Mouse (Mus musculus) monocyte, adult 59 days (primary cell): ENCODE data around the gene Gm3371. TPM values are rescaled to one million over a fixed set of nuclear protein-coding genes. Genes with fewer than 3 reads are reported as not detected.

ENCODE experiments used
- total RNA-seq, 2 experiments: library from RNA; stranded (reverse); gene quantifications; one replicate each; pipeline ENCODE4 v1.2.4; 2023

Gm3371 gene
- not detected for total RNA-seq

GRCm38 (mm10) chr14:44410588-44410987 lies at the start of gene Gm3371:
TSS of gene Gm3371 (minus strand) at chr14:44410688.

GRCm38 (mm10) chr14:44433335-44433734 lies 22.8 kb upstream of the Gm3371 start, which contains the start of gene Gm8232:
TSS of gene Gm8232 (plus strand) at chr14:44433635.

GRCm38 (mm10) chr14:44365057-44365456 lies 45.4 kb downstream of the Gm3371 start, which contains the start of gene Gm8229:
TSS of gene Gm8229 (plus strand) at chr14:44365357.

Other genes with a start within 250 kb of the Gm3371 start
- gene Gm8212, start 213.0 kb downstream of the Gm3371 start, total RNA-seq, result not detected
- not detected for gene 4930503E14Rik, start 197.4 kb downstream of the Gm3371 start, total RNA-seq
- gene Gm8220, start 125.1 kb downstream of the Gm3371 start, total RNA-seq, result not detected
- not detected for gene Gm5930, start 72.1 kb downstream of the Gm3371 start, total RNA-seq
- gene Gm8229, start 45.3 kb downstream of the Gm3371 start, total RNA-seq, result not detected
- gene Gm8232, start 22.9 kb upstream of the Gm3371 start, total RNA-seq, result not detected
- not detected for gene BC061237, start 81.8 kb upstream of the Gm3371 start, total RNA-seq
- gene Gm17093, start 107.6 kb upstream of the Gm3371 start, total RNA-seq, result not detected
- not detected for gene Gm8247, start 172.5 kb upstream of the Gm3371 start, total RNA-seq
- gene Gm5624, start 217.2 kb upstream of the Gm3371 start, total RNA-seq, result not detected